Mouse (Mus musculus): ENCODE measurements around the gene Pold4.

DNA sequence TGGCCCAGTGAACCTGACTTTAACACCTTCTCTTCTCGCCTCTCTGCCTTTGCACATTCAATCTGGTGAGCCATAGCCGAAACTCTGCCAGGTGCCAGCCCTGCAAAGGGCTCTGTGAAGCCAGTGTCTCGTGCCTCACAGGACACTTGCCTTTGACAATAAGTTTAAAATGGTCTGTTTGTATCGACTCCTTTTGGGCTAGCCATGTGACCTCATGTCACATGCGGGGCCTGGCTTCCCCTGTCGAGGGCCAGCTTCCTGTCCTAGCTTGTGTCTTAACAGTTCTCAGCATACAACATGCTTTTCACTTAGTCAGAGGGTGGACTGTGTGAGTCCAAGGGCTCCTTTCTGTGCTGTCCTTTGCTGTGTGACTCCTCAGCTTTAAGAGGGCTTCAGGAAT is 31.1 kb downstream of the Pold4 start:
- TF ChIP-seq CTCF (IDR thresholded peaks at IDR 0.05; ENCODE audit: control insufficient read depth, insufficient read depth, insufficient replicate concordance, low read depth, low read length) = no peak
- no peak for TF ChIP-seq POLR2A (IDR thresholded peaks at IDR 0.05; ENCODE audit: control insufficient read depth, low read depth, low read length)
